Mouse (Mus musculus) cerebellum, adult 11 months (tissue): ENCODE results near the gene Dyx1c1.

Experiments used
- DNase-seq: peaks from one replicate; pipeline ENCODE4 v3.0.0; 2022

Dyx1c1 gene

DNA sequence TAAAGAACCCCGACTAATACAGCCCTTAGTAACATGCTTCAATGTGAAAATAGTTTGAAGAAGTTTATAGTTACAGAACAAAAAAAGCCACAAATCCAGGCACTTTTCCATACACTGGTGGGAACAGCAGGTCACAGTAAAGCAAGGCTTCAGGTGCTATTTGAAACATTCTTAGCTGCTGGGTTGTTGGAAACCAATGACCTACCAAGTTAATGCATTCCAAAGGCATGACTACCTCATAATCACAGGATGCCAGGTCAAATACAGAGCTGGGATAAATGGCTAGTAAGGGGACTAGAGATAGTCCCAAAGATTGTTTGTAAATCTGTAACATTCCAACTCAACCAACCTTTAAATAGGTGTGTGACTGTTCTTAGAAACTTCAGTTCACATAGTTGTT is 16.7 kb downstream of the Dyx1c1 start:
- DNase-seq = no peak

- DNase-seq = no peak
These were observed 24.5 kb downstream of the Dyx1c1 start for GRCm38 (mm10) chr9:72983066-72983465.

DNA sequence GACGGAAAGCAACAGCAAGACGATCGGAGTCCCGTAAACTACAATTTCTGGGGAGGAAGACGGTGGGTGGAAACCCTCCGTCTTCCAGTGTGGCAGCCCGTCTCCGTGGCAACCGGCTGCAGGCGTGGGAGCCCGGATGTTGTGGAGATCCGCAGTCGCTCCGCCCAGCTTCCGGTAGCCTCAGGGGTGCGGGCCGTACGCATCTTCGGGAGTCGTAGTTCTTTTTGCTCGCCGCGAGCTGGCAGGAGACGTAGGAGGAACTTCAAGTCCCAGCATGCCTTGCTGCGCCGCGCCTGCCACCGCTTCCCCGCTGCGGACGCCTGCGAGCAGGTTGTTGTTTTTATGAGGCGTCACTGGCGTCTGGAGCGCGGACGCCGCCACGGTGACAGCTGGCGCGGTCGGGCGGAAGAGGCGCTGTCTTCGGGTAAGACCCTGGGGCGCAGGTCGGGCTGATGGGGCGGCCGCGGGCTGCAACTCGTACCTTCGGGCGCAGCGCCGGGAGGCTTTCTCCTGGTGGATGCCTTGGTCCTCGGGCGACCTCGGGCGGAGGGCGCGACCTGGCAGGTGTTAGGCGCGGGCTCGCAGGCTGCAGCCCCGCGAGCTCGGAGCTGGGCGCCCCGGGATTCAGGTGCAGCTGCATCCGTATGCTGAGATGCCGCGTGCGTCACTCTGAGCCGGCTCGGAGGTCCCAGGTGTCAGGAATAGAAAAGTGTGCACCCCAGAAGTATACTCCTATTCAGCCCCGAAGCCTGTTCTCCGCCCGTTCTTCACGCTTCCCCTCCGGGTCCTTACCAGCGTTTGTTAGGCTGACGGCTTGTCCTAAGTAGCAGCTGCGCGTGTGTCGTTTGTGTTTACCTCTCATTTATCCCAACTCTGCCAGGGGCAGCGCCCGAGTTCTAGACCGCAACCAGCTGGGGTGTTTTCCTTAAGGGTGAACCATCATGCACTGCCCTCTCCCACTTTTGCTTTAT is 26.9 kb downstream of the Dyx1c1 start, which contains the start of the genes Ccpg1os and Ccpg1:
Gene Ccpg1os (minus strand): TSS at position 133 of the 971 bp plus-strand sequence.
Gene Ccpg1 (plus strand): TSS at position 180 of the 971 bp plus-strand sequence.
- peak; percentile 97 for DNase-seq

- DNase-seq = no peak
These were observed 29.1 kb downstream of the Dyx1c1 start for GRCm38 (mm10) chr9:72987703-72988102.

- DNase-seq = no peak
These were observed 30.1 kb downstream of the Dyx1c1 start for GRCm38 (mm10) chr9:72988706-72989105.

GRCm38 (mm10) chr9:72991420-72991819 is 32.8 kb downstream of the Dyx1c1 start:
- DNase-seq = no peak

GRCm38 (mm10) chr9:72992576-72992975 is 34.0 kb downstream of the Dyx1c1 start:
- DNase-seq = no peak

GRCm38 (mm10) chr9:72996167-72996566 is 37.6 kb downstream of the Dyx1c1 start:
- DNase-seq = no peak

GRCm38 (mm10) chr9:72996806-72997205 is 38.2 kb downstream of the Dyx1c1 start:
- DNase-seq = no peak

DNA sequence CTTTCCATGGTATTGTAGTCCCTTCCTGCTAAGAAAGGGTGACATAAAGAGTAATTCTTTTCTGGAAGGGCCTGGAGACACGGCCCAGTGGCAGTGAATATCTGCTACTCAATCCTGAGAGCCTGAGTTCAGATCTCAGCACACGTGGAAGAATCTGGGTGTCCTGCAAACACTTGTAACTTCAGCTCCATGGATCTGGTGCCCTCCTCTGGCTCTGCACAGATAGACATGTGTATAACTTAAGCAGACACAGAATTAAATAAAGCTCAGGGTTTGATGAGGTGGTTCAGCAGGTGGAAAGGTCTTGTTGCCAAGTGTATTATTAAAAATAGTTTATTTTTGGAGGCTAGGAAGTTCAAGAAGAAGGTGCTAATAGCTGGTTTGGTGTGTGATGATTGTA is 41.9 kb downstream of the Dyx1c1 start:
- no peak for DNase-seq

DNA sequence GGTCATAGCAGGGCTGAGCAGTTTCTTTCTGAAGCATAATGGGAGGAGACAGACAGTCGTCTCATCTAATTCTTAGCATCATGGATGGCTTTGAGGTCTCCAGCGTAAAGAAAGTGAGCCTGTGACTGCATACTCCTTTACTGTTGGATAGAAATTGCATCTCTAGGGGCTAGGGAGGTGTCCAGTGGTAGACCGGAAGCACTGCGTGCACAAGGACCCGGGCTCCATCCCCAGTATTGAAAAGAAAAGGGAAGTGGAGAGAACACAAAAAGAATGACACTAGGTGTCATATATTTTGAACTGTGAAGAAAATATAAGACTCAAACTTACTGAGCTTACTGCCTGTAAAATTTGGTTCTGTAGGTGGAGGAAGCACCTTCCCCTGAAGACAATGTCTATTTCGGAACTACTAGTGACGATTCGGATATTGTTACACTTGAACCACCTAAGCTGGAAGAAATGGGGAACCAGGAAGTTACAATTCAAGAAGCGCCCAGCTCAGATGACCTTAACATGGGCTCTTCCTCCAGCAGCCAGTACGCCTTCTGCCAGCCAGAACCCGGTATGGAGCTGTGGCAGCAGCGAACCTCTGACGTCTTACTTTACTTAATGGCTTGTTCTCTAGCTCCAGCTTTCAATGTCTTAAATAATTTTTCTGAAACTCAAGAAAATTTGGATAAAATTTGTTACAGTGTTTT is 42.9 kb downstream of the Dyx1c1 start:
- no peak for DNase-seq

- DNase-seq = no peak
These were observed 43.6 kb downstream of the Dyx1c1 start for GRCm38 (mm10) chr9:73002177-73002576.

GRCm38 (mm10) chr9:73004076-73004475 is 45.5 kb downstream of the Dyx1c1 start:
- no peak for DNase-seq

GRCm38 (mm10) chr9:73005106-73005505 is 46.5 kb downstream of the Dyx1c1 start:
- no peak for DNase-seq

GRCm38 (mm10) chr9:73006175-73006574 is 47.6 kb downstream of the Dyx1c1 start:
- no peak for DNase-seq

- no peak for DNase-seq
These were observed 49.8 kb downstream of the Dyx1c1 start for GRCm38 (mm10) chr9:73008384-73008783.

DNA sequence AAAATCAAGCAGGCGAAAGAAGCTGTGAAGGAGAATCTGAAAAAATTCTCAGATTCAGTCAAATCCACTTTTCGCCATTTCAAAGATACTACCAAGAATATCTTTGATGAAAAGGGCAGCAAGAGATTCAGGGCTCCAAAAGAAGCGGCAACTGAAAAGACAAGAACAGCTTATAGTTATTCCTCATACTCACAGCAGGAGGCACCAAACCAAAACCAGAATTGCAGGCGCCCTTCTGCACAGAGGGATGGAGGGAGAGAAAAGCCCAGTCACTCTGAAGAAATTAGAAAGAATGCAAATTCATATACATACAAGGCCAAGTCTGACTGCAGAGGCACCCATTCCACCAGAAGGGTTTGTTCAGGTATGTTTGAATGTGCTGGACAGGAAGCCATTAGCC is 54.0 kb downstream of the Dyx1c1 start:
- no peak for DNase-seq

DNA sequence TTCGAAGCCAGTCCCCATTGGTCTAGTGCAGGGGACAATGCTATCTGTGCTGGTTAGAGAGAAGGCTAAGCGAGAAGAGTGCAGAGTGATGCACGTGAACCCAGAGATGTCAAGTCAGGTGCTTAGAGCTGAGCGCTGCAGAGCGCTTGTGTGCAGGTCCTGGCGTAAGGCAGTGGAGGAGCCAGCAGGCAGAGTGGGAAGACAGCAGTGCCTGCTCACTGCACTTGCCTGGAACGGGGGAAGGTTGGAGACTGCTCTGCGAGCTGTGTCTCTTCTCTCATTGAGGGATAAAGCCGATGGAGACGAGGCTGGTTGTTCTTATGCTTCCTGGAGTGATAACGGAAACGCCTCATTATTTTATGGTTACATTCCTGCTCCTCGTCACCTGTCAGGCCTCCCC is 56.1 kb downstream of the Dyx1c1 start:
- no peak for DNase-seq

GRCm38 (mm10) chr9:73019841-73020240 is 61.3 kb downstream of the Dyx1c1 start:
- DNase-seq = peak; percentile 45

DNA sequence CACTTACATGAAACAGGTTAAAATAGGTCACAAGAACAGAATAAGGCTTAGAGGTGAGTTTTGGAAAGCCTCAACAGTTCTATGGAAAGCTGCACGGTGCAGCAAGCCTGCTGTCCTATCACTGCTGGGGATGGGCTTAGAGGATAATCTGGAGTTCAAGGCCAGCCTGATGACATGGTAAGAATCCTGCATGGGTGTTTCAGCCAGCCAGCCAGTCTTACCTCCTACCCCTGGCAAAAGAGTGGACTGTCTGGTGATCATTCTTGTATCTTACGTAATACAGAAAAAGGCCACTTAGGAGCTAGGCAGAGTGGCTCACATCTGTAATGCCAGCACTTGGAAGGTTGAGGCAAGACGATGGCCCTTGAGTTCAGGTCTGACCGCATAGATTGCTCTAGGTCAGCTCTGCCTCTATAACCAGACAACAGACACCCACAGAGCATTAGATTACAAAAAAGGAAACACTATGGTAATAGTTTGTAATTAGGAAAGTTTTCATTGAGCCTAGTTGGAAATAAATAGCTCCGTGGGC is 62.0 kb downstream of the Dyx1c1 start:
- DNase-seq = no peak
